Mouse (Mus musculus): ENCODE results near the gene Fstl3. TPM values are rescaled to one million over a fixed set of nuclear protein-coding genes. Genes with fewer than 3 reads are reported as not detected.

Gene Fstl3
- total and polyA plus RNA-seq, 2 experiments from 2014 or later = 3.4 to 3.9 TPM

GRCm38 (mm10) chr10:79821731-79822130 lies 44.7 kb downstream of the Fstl3 start:
- DNase-seq (ENCODE audit: low spot score) (no peak), ATAC-seq (ENCODE audit: low FRiP score) (no peak)
- Histone ChIP-seq H3K4me2 (ENCODE audit: low read depth, low read length, poor library complexity, severe bottlenecking) (no peak overlapping the region), H3K9ac (replicated peaks; ENCODE audit: low read length, poor library complexity, severe bottlenecking) (0 out of 2 replicates have a peak overlapping the region, but pooled peaks have one; percentile 42), H3K9me3 (ENCODE audit: low read length) (no peaks in the 10 kb centered on the region), H3K4me1 (ENCODE audit: insufficient read depth, low read length) (no peaks in the 10 kb centered on the region), H3K27ac (ENCODE audit: low read depth, low read length) (no peak overlapping the region), H3K4me3 (ENCODE audit: low read depth, low read length) (no peak overlapping the region), H3K27me3 (ENCODE audit: insufficient read depth, low read length) (no peaks in the 10 kb centered on the region), H3K36me3 (ENCODE audit: insufficient read depth, low read length) (peaks cover 27% of the 10 kb centered on the region)
- TF ChIP-seq CTCF (IDR thresholded peaks at IDR 0.05) = no peak
- 90% methylated on average over 12 of the region's 12 CpGs for WGBS

GRCm38 (mm10) chr10:79822372-79822771 lies 45.3 kb downstream of the Fstl3 start:
- H3K27me3 ChIP-seq (ENCODE audit: insufficient read depth, low read length) = no peaks in the 10 kb centered on the region
- no peak overlapping the region for H3K4me3 ChIP-seq (ENCODE audit: low read depth, low read length)
- H3K4me1 ChIP-seq (ENCODE audit: insufficient read depth, low read length) = no peaks in the 10 kb centered on the region
- no peaks in the 10 kb centered on the region for H3K9me3 ChIP-seq (ENCODE audit: low read length)
- ATAC-seq (ENCODE audit: low FRiP score) (no peak), DNase-seq (ENCODE audit: low spot score) (no peak)
- H3K9ac ChIP-seq (replicated peaks; ENCODE audit: low read length, poor library complexity, severe bottlenecking) = peak overlapping the region; percentile 42; the same call in 1 of the 2 replicates
- no peak for TF ChIP-seq CTCF (IDR thresholded peaks at IDR 0.05)
- H3K4me2 ChIP-seq (ENCODE audit: low read depth, low read length, poor library complexity, severe bottlenecking) = no peak overlapping the region
- WGBS = 37% methylated on average over 17 of the region's 17 CpGs
- H3K36me3 ChIP-seq (ENCODE audit: insufficient read depth, low read length) = peaks cover 24% of the 10 kb centered on the region
- H3K27ac ChIP-seq (ENCODE audit: low read depth, low read length) = no peak overlapping the region

DNA sequence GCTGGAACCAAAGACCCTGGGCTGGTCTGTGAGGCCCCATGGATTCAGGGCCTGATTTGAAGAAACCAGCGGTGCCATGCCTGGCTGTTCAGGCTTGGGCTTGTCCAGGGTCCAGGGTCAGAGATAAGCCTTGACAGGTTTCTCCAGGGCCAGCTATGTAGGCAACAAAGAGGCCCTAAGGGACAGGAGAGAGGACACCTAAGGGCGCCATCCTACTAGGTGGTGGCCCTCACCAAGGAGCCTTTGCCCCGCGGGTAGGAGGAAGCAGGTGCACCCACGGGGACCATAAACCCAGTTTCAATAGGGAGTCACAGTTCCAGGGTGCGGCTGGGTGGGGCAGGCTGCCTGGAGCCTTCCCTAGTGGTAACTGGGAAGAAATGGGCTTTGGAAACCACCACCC lies 45.9 kb downstream of the Fstl3 start:
- no peak overlapping the region for H3K4me3 ChIP-seq (ENCODE audit: low read depth, low read length)
- no peaks in the 10 kb centered on the region for H3K9me3 ChIP-seq (ENCODE audit: low read length)
- 82% methylated on average over 6 of the region's 6 CpGs for WGBS
- no peak overlapping the region for H3K27ac ChIP-seq (ENCODE audit: low read depth, low read length)
- no peak overlapping the region for H3K4me2 ChIP-seq (ENCODE audit: low read depth, low read length, poor library complexity, severe bottlenecking)
- H3K9ac ChIP-seq (replicated peaks; ENCODE audit: low read length, poor library complexity, severe bottlenecking) = no peak overlapping the region
- peaks cover 23% of the 10 kb centered on the region for H3K36me3 ChIP-seq (ENCODE audit: insufficient read depth, low read length)
- no peaks in the 10 kb centered on the region for H3K27me3 ChIP-seq (ENCODE audit: insufficient read depth, low read length)
- H3K4me1 ChIP-seq (ENCODE audit: insufficient read depth, low read length) = no peaks in the 10 kb centered on the region
- no peak for ATAC-seq (ENCODE audit: low FRiP score)
- TF ChIP-seq CTCF (IDR thresholded peaks at IDR 0.05) = no peak
- DNase-seq (ENCODE audit: low spot score) = no peak

GRCm38 (mm10) chr10:79824413-79824812 lies 47.3 kb downstream of the Fstl3 start:
- Histone ChIP-seq H3K4me1 (ENCODE audit: insufficient read depth, low read length) (no peaks in the 10 kb centered on the region), H3K9ac (replicated peaks; ENCODE audit: low read length, poor library complexity, severe bottlenecking) (no peak overlapping the region), H3K4me2 (ENCODE audit: low read depth, low read length, poor library complexity, severe bottlenecking) (no peak overlapping the region), H3K27me3 (ENCODE audit: insufficient read depth, low read length) (no peaks in the 10 kb centered on the region), H3K36me3 (ENCODE audit: insufficient read depth, low read length) (peaks cover 11% of the 10 kb centered on the region), H3K4me3 (ENCODE audit: low read depth, low read length) (no peak overlapping the region), H3K9me3 (ENCODE audit: low read length) (no peaks in the 10 kb centered on the region), H3K27ac (ENCODE audit: low read depth, low read length) (no peak overlapping the region)
- DNase-seq (ENCODE audit: low spot score) = no peak
- no peak for ATAC-seq (ENCODE audit: low FRiP score)
- TF ChIP-seq CTCF (IDR thresholded peaks at IDR 0.05) = no peak
- WGBS = 68% methylated on average over 6 of the region's 6 CpGs

- Histone ChIP-seq H3K27ac (ENCODE audit: low read depth, low read length) (no peak overlapping the region), H3K4me2 (ENCODE audit: low read depth, low read length, poor library complexity, severe bottlenecking) (no peak overlapping the region), H3K4me1 (ENCODE audit: insufficient read depth, low read length) (no peaks in the 10 kb centered on the region), H3K36me3 (ENCODE audit: insufficient read depth, low read length) (no peaks in the 10 kb centered on the region), H3K4me3 (ENCODE audit: low read depth, low read length) (no peak overlapping the region), H3K9ac (replicated peaks; ENCODE audit: low read length, poor library complexity, severe bottlenecking) (no peak overlapping the region), H3K9me3 (ENCODE audit: low read length) (no peaks in the 10 kb centered on the region), H3K27me3 (ENCODE audit: insufficient read depth, low read length) (no peaks in the 10 kb centered on the region)
- no peak for TF ChIP-seq CTCF (IDR thresholded peaks at IDR 0.05)
- 82% methylated on average over 3 of the region's 3 CpGs for WGBS
- DNase-seq (ENCODE audit: low spot score) = no peak
- ATAC-seq (ENCODE audit: low FRiP score) = no peak
These were observed 54.5 kb downstream of the Fstl3 start for GRCm38 (mm10) chr10:79831583-79831982.

Other genes starting within 250 kb of the Fstl3 start
Only the 30 nearest of the 34 such genes appear.
- gene Theg, start 189.9 kb upstream of the Fstl3 start, total RNA-seq (2014; rRNA removed) = not detected in 2 replicates
- not detected in 2 replicates for gene Theg, start 189.9 kb upstream of the Fstl3 start, polyA plus RNA-seq (2015; fragmentation: Nextera tagmentation; extraction: Ambion mirVana)
- 43.6 and 45.2 TPM in 2 replicates for gene C2cd4c, start 163.2 kb upstream of the Fstl3 start, total RNA-seq (2014; rRNA removed)
- gene C2cd4c, start 163.2 kb upstream of the Fstl3 start, polyA plus RNA-seq (2015; fragmentation: Nextera tagmentation; extraction: Ambion mirVana) = 1.7 and 1.8 TPM in 2 replicates
- 74.5 and 78.2 TPM in 2 replicates for gene Shc2, start 139.4 kb upstream of the Fstl3 start, total RNA-seq (2014; rRNA removed)
- gene Shc2, start 139.4 kb upstream of the Fstl3 start, polyA plus RNA-seq (2015; fragmentation: Nextera tagmentation; extraction: Ambion mirVana) = 25.9 and 26.2 TPM in 2 replicates
- 2.3 TPM in 1 of 2 replicates, not detected in the other for gene Odf3l2, start 131.5 kb upstream of the Fstl3 start, total RNA-seq (2014; rRNA removed)
- gene Odf3l2, start 131.5 kb upstream of the Fstl3 start, polyA plus RNA-seq (2015; fragmentation: Nextera tagmentation; extraction: Ambion mirVana) = 1.6 and 2.1 TPM in 2 replicates
- 1.7 and 1.9 TPM in 2 replicates for gene Madcam1, start 112.7 kb upstream of the Fstl3 start, total RNA-seq (2014; rRNA removed)
- gene Madcam1, start 112.7 kb upstream of the Fstl3 start, polyA plus RNA-seq (2015; fragmentation: Nextera tagmentation; extraction: Ambion mirVana) = 1.3 and 1.6 TPM in 2 replicates
- gene Tpgs1, start 107.9 kb upstream of the Fstl3 start, total RNA-seq (2014; rRNA removed) = 80.9 and 85.9 TPM in 2 replicates
- 139 and 146 TPM in 2 replicates for gene Tpgs1, start 107.9 kb upstream of the Fstl3 start, polyA plus RNA-seq (2015; fragmentation: Nextera tagmentation; extraction: Ambion mirVana)
- 65.8 and 99.4 TPM in 2 replicates for gene Cdc34, start 95.1 kb upstream of the Fstl3 start, total RNA-seq (2014; rRNA removed)
- 72.5 and 75.2 TPM in 2 replicates for gene Cdc34, start 95.1 kb upstream of the Fstl3 start, polyA plus RNA-seq (2015; fragmentation: Nextera tagmentation; extraction: Ambion mirVana)
- 0.66 and 0.85 TPM in 2 replicates for gene Gzmm, start 88.3 kb upstream of the Fstl3 start, total RNA-seq (2014; rRNA removed)
- 1.2 and 1.4 TPM in 2 replicates for gene Gzmm, start 88.3 kb upstream of the Fstl3 start, polyA plus RNA-seq (2015; fragmentation: Nextera tagmentation; extraction: Ambion mirVana)
- gene Bsg, start 72.8 kb upstream of the Fstl3 start, total RNA-seq (2014; rRNA removed) = 1,054 and 1,082 TPM in 2 replicates
- gene Bsg, start 72.8 kb upstream of the Fstl3 start, polyA plus RNA-seq (2015; fragmentation: Nextera tagmentation; extraction: Ambion mirVana) = 1,042 and 1,135 TPM in 2 replicates
- gene Hcn2, start 60.6 kb upstream of the Fstl3 start, total RNA-seq (2014; rRNA removed) = 60.9 and 66.1 TPM in 2 replicates
- 5.0 TPM in 2 replicates for gene Hcn2, start 60.6 kb upstream of the Fstl3 start, polyA plus RNA-seq (2015; fragmentation: Nextera tagmentation; extraction: Ambion mirVana)
- 42.0 and 43.2 TPM in 2 replicates for gene Polrmt, start 30.7 kb upstream of the Fstl3 start, total RNA-seq (2014; rRNA removed)
- gene Polrmt, start 30.7 kb upstream of the Fstl3 start, polyA plus RNA-seq (2015; fragmentation: Nextera tagmentation; extraction: Ambion mirVana) = 32.5 and 37.4 TPM in 2 replicates
- 1.7 and 2.2 TPM in 2 replicates for gene Fgf22, start 22.2 kb upstream of the Fstl3 start, total RNA-seq (2014; rRNA removed)
- 3.1 and 4.0 TPM in 2 replicates for gene Fgf22, start 22.2 kb upstream of the Fstl3 start, polyA plus RNA-seq (2015; fragmentation: Nextera tagmentation; extraction: Ambion mirVana)
- 79.6 and 107 TPM in 2 replicates for gene Rnf126, start 10.3 kb upstream of the Fstl3 start, total RNA-seq (2014; rRNA removed)
- 121 and 134 TPM in 2 replicates for gene Rnf126, start 10.3 kb upstream of the Fstl3 start, polyA plus RNA-seq (2015; fragmentation: Nextera tagmentation; extraction: Ambion mirVana)
- gene Prss57, start 13.7 kb downstream of the Fstl3 start, total RNA-seq (2014; rRNA removed) = 1.1 TPM in 1 of 2 replicates, not detected in the other
- gene Prss57, start 13.7 kb downstream of the Fstl3 start, polyA plus RNA-seq (2015; fragmentation: Nextera tagmentation; extraction: Ambion mirVana) = 0.09 and 0.25 TPM in 2 replicates
- 161 and 165 TPM in 2 replicates for gene Palm, start 16.3 kb downstream of the Fstl3 start, total RNA-seq (2014; rRNA removed)
- 302 and 308 TPM in 2 replicates for gene Palm, start 16.3 kb downstream of the Fstl3 start, polyA plus RNA-seq (2015; fragmentation: Nextera tagmentation; extraction: Ambion mirVana)
- gene Misp, start 43.7 kb downstream of the Fstl3 start, total RNA-seq (2014; rRNA removed) = 0.24 TPM in 1 of 2 replicates, not detected in the other
- gene Misp, start 43.7 kb downstream of the Fstl3 start, polyA plus RNA-seq (2015; fragmentation: Nextera tagmentation; extraction: Ambion mirVana) = 0.18 and 0.27 TPM in 2 replicates
- 114 and 119 TPM in 2 replicates for gene Ptbp1, start 77.2 kb downstream of the Fstl3 start, total RNA-seq (2014; rRNA removed)
- 46.2 and 49.7 TPM in 2 replicates for gene Ptbp1, start 77.2 kb downstream of the Fstl3 start, polyA plus RNA-seq (2015; fragmentation: Nextera tagmentation; extraction: Ambion mirVana)
- 5.9 and 7.5 TPM in 2 replicates for gene Prtn3, start 97.2 kb downstream of the Fstl3 start, total RNA-seq (2014; rRNA removed)
- 11.7 and 14.6 TPM in 2 replicates for gene Prtn3, start 97.2 kb downstream of the Fstl3 start, polyA plus RNA-seq (2015; fragmentation: Nextera tagmentation; extraction: Ambion mirVana)
- gene Plppr3, start 97.4 kb downstream of the Fstl3 start, total RNA-seq (2014; rRNA removed) = 494 and 539 TPM in 2 replicates
- gene Plppr3, start 97.4 kb downstream of the Fstl3 start, polyA plus RNA-seq (2015; fragmentation: Nextera tagmentation; extraction: Ambion mirVana) = 350 and 358 TPM in 2 replicates
- gene Elane, start 109.0 kb downstream of the Fstl3 start, total RNA-seq (2014; rRNA removed) = not detected in 2 replicates
- gene Elane, start 109.0 kb downstream of the Fstl3 start, polyA plus RNA-seq (2015; fragmentation: Nextera tagmentation; extraction: Ambion mirVana) = not detected in 2 replicates
- not detected in 2 replicates for gene Cfd, start 113.6 kb downstream of the Fstl3 start, total RNA-seq (2014; rRNA removed)
- not detected in 2 replicates for gene Cfd, start 113.6 kb downstream of the Fstl3 start, polyA plus RNA-seq (2015; fragmentation: Nextera tagmentation; extraction: Ambion mirVana)
- gene Med16, start 131.7 kb downstream of the Fstl3 start, total RNA-seq (2014; rRNA removed) = 75.9 and 79.6 TPM in 2 replicates
- 54.9 and 55.3 TPM in 2 replicates for gene Med16, start 131.7 kb downstream of the Fstl3 start, polyA plus RNA-seq (2015; fragmentation: Nextera tagmentation; extraction: Ambion mirVana)
- not detected in 2 replicates for gene Gm26602, start 133.6 kb downstream of the Fstl3 start, total RNA-seq (2014; rRNA removed)
- 7.4 and 17.3 TPM in 2 replicates for gene Gm26602, start 133.6 kb downstream of the Fstl3 start, polyA plus RNA-seq (2015; fragmentation: Nextera tagmentation; extraction: Ambion mirVana)
- gene Kiss1r, start 139.7 kb downstream of the Fstl3 start, total RNA-seq (2014; rRNA removed) = 6.1 and 9.6 TPM in 2 replicates
- gene Kiss1r, start 139.7 kb downstream of the Fstl3 start, polyA plus RNA-seq (2015; fragmentation: Nextera tagmentation; extraction: Ambion mirVana) = 4.4 and 5.5 TPM in 2 replicates
- 108 and 118 TPM in 2 replicates for gene R3hdm4, start 143.9 kb downstream of the Fstl3 start, total RNA-seq (2014; rRNA removed)
- gene R3hdm4, start 143.9 kb downstream of the Fstl3 start, polyA plus RNA-seq (2015; fragmentation: Nextera tagmentation; extraction: Ambion mirVana) = 301 and 323 TPM in 2 replicates
- 9.0 and 9.5 TPM in 2 replicates for gene Arid3a, start 149.8 kb downstream of the Fstl3 start, total RNA-seq (2014; rRNA removed)
- 3.1 and 3.3 TPM in 2 replicates for gene Arid3a, start 149.8 kb downstream of the Fstl3 start, polyA plus RNA-seq (2015; fragmentation: Nextera tagmentation; extraction: Ambion mirVana)
- 72.6 and 87.6 TPM in 2 replicates for gene Wdr18, start 182.9 kb downstream of the Fstl3 start, total RNA-seq (2014; rRNA removed)
- gene Wdr18, start 182.9 kb downstream of the Fstl3 start, polyA plus RNA-seq (2015; fragmentation: Nextera tagmentation; extraction: Ambion mirVana) = 102 and 116 TPM in 2 replicates
- gene Grin3b, start 193.4 kb downstream of the Fstl3 start, total RNA-seq (2014; rRNA removed) = 0.42 and 2.2 TPM in 2 replicates
- 0.11 and 0.21 TPM in 2 replicates for gene Grin3b, start 193.4 kb downstream of the Fstl3 start, polyA plus RNA-seq (2015; fragmentation: Nextera tagmentation; extraction: Ambion mirVana)
- gene Tmem259, start 207.1 kb downstream of the Fstl3 start, total RNA-seq (2014; rRNA removed) = 134 and 172 TPM in 2 replicates
- gene Tmem259, start 207.1 kb downstream of the Fstl3 start, polyA plus RNA-seq (2015; fragmentation: Nextera tagmentation; extraction: Ambion mirVana) = 26.2 and 29.3 TPM in 2 replicates
- 14.8 and 19.5 TPM in 2 replicates for gene Cnn2, start 211.3 kb downstream of the Fstl3 start, total RNA-seq (2014; rRNA removed)
- 12.6 and 12.8 TPM in 2 replicates for gene Cnn2, start 211.3 kb downstream of the Fstl3 start, polyA plus RNA-seq (2015; fragmentation: Nextera tagmentation; extraction: Ambion mirVana)